In the genomic region with DNA sequence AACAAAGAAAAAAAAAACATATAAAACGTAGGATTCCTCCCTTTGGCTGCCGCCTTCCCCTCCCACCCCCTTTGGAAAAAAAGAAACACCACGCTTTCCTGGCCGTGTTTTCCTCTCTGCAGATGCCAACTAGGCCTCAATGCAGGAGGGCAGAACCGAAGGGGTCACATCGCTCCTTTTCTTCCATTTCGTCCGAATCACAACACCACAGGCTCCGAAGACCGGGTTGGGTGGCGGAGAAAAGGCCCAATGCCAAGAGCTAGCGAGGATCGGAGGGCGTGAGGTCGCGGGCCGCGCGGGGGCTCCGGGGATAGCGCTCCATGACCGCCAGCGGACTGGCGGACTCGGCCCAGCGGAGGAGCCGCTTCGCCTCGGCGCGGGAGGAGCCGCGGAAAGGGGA, we compare ENCODE assay signal across 8 mouse cellular contexts. TPM values are rescaled to one million over a fixed set of nuclear protein-coding genes. Genes with fewer than 3 reads are reported as not detected.
DNase-seq lines count a peak whose midpoint lies in the region; ATAC-seq and TF ChIP-seq lines count a peak whose summit lies in the region.

No protein-coding gene starts in this region.

- no peaks in the 10 kb centered on the region for H3K9me3 ChIP-seq in embryonic facial prominence, embryonic 13.5 days
- no peaks in the 10 kb centered on the region for H3K9me3 ChIP-seq in hindbrain, postnatal 0 days (ENCODE audit: low read length)
- no peaks in the 10 kb centered on the region for H3K9me3 ChIP-seq in midbrain, embryonic 14.5 days (ENCODE audit: control insufficient read depth, low read length)

- H3K9ac ChIP-seq in embryonic facial prominence, embryonic 13.5 days: peak overlapping the region; percentile 94
- H3K9ac ChIP-seq in hindbrain, postnatal 0 days (replicated peaks; ENCODE audit: low read length): peak overlapping the region; percentile 92
- peak overlapping the region; percentile 90 for H3K9ac ChIP-seq in midbrain, embryonic 14.5 days (replicated peaks; ENCODE audit: low read length)

- no peaks in the 10 kb centered on the region for H3K36me3 ChIP-seq in C2C12 (ENCODE audit: control insufficient read depth, insufficient read depth)
- no peaks in the 10 kb centered on the region for H3K36me3 ChIP-seq in embryonic facial prominence, embryonic 13.5 days
- no peaks in the 10 kb centered on the region for H3K36me3 ChIP-seq in hindbrain, postnatal 0 days (ENCODE audit: insufficient read depth, low read length)
- no peaks in the 10 kb centered on the region for H3K36me3 ChIP-seq in midbrain, embryonic 14.5 days (ENCODE audit: control insufficient read depth, insufficient read depth, low read length)

- peak overlapping the region; percentile 82 for H3K4me3 ChIP-seq in C2C12 (ENCODE audit: insufficient read depth, poor library complexity, severe bottlenecking)
- H3K4me3 ChIP-seq in embryonic facial prominence, embryonic 13.5 days: peak overlapping the region; percentile 91
- H3K4me3 ChIP-seq in hindbrain, postnatal 0 days (ENCODE audit: low read length): peak overlapping the region; percentile 93
- H3K4me3 ChIP-seq in midbrain, embryonic 14.5 days (replicated peaks; ENCODE audit: low read depth, low read length): peak overlapping the region; percentile 88

- under 1% methylated on average over 27 of the region's 33 CpGs for WGBS in embryonic facial prominence, embryonic 13.5 days
- under 1% methylated on average over 31 of the region's 33 CpGs for WGBS in hindbrain, postnatal 0 days
- WGBS in midbrain, embryonic 14.5 days: 0% methylated on average over 30 of the region's 33 CpGs

- peak overlapping the region; percentile 89 for H3ac ChIP-seq in C2C12 (ENCODE audit: control insufficient read depth, insufficient read length, low read depth)

- H3K27ac ChIP-seq in embryonic facial prominence, embryonic 13.5 days: peak overlapping the region; percentile 98
- peak overlapping the region; percentile 94 for H3K27ac ChIP-seq in hindbrain, postnatal 0 days
- peak overlapping the region; percentile 93 for H3K27ac ChIP-seq in midbrain, embryonic 14.5 days (replicated peaks; ENCODE audit: low read depth, low read length)

- no peak for TF ChIP-seq CTCF in C2C12 (IDR thresholded peaks at IDR 0.05; ENCODE audit: control insufficient read depth, insufficient read depth, insufficient read length)
- no peak for TF ChIP-seq CTCF in hindbrain, postnatal 0 days (IDR thresholded peaks at IDR 0.05; ENCODE audit: low read depth)

- H3K79me3 ChIP-seq in C2C12 (ENCODE audit: low read depth): peaks cover 57% of the 10 kb centered on the region

- ATAC-seq in embryonic facial prominence, embryonic 13.5 days (ENCODE audit: insufficient number of reproducible peaks, insufficient read depth, low FRiP score, low TSS enrichment, low read depth): no peak
- ATAC-seq in hindbrain, postnatal 0 days: no peak
- ATAC-seq in midbrain, embryonic 14.5 days (ENCODE audit: low FRiP score, low TSS enrichment): no peak

- no peaks in the 10 kb centered on the region for H3K27me3 ChIP-seq in C2C12 (ENCODE audit: control insufficient read depth, insufficient read depth, insufficient read length)
- no peaks in the 10 kb centered on the region for H3K27me3 ChIP-seq in embryonic facial prominence, embryonic 13.5 days
- H3K27me3 ChIP-seq in hindbrain, postnatal 0 days (ENCODE audit: insufficient read depth, low read length): no peaks in the 10 kb centered on the region
- H3K27me3 ChIP-seq in midbrain, embryonic 14.5 days (ENCODE audit: control insufficient read depth, insufficient read depth, low read length): no peaks in the 10 kb centered on the region

- intact Hi-C loops in heart, postnatal 14 days (cut with DNase I): loop anchor here (2.0 kb wide), 1 partner anchor 16 kb away; a partner anchor contains a TSS

- DNase-seq in heart, adult 11 months: peak; percentile 97
- DNase-seq in heart, postnatal 14 days: no peak
- peak; percentile 58 for DNase-seq in hindbrain, postnatal 0 days (ENCODE audit: low spot score)
- DNase-seq in midbrain, embryonic 14.5 days: no peak
- DNase-seq in MN1 (ENCODE audit: low spot score): no peak
- DNase-seq in kidney, adult 8-10 months: no peak

- peak overlapping the region; percentile 91 for H3K4me2 ChIP-seq in embryonic facial prominence, embryonic 13.5 days
- peak overlapping the region; percentile 79 for H3K4me2 ChIP-seq in hindbrain, postnatal 0 days (ENCODE audit: low read depth, low read length)
- peak overlapping the region; percentile 86 for H3K4me2 ChIP-seq in midbrain, embryonic 14.5 days (ENCODE audit: low read length)

- peaks cover 69% of the 10 kb centered on the region for H3K79me2 ChIP-seq in C2C12 (ENCODE audit: control insufficient read depth, insufficient read depth)

- peaks cover 63% of the 10 kb centered on the region for H3K4me1 ChIP-seq in embryonic facial prominence, embryonic 13.5 days
- peaks cover 38% of the 10 kb centered on the region for H3K4me1 ChIP-seq in hindbrain, postnatal 0 days (ENCODE audit: insufficient read depth, low read length)
- peaks cover 55% of the 10 kb centered on the region for H3K4me1 ChIP-seq in midbrain, embryonic 14.5 days (ENCODE audit: control insufficient read depth, insufficient read depth, low read length)

TF ChIP-seq in C2C12, 6 proteins besides CTCF, POLR2A, EP300 and RAD21:
- no peak for TF ChIP-seq MYOG (IDR thresholded peaks at IDR 0.05; ENCODE audit: control insufficient read depth, extremely low read depth, insufficient read length)
- peak; percentile 17 for TF ChIP-seq MAX (IDR thresholded peaks at IDR 0.05)

RNA-seq across cellular contexts. Expression of a gene that starts 0.5 kb away (rescaled TPM):
- 10 to 100 TPM; 28.1 to 30.9 TPM for total RNA-seq in heart, postnatal 14 days (2021)
- 37.0 TPM for polyA plus RNA-seq in C2C12 (2012; fragmentation: generic; extraction: Trizol)
- polyA plus RNA-seq in embryonic facial prominence, embryonic 13.5 days (2015; fragmentation: Nextera tagmentation; extraction: Ambion mirVana): 26.1 and 28.3 TPM in 2 replicates
- total RNA-seq in hindbrain, postnatal 0 days (2014; rRNA removed): 53.3 and 57.9 TPM in 2 replicates
- polyA plus RNA-seq in hindbrain, postnatal 0 days (2015; fragmentation: Nextera tagmentation; extraction: Ambion mirVana): 18.1 and 20.0 TPM in 2 replicates
- polyA plus RNA-seq in midbrain, embryonic 14.5 days (2014; fragmentation: Nextera tagmentation; extraction: Ambion mirVana): 16.2 and 23.9 TPM in 2 replicates

RNA-seq across cellular contexts. Expression of a gene that starts 3.5 kb away (rescaled TPM):
- total RNA-seq in heart, postnatal 14 days (2021): 10 to 100 TPM; 30.3 to 33.2 TPM
- 62.5 TPM for polyA plus RNA-seq in C2C12 (2012; fragmentation: generic; extraction: Trizol)
- 39.8 and 42.2 TPM in 2 replicates for polyA plus RNA-seq in embryonic facial prominence, embryonic 13.5 days (2015; fragmentation: Nextera tagmentation; extraction: Ambion mirVana)
- total RNA-seq in hindbrain, postnatal 0 days (2014; rRNA removed): 88.2 and 91.7 TPM in 2 replicates
- polyA plus RNA-seq in hindbrain, postnatal 0 days (2015; fragmentation: Nextera tagmentation; extraction: Ambion mirVana): 36.7 and 38.3 TPM in 2 replicates
- 42.5 and 49.5 TPM in 2 replicates for polyA plus RNA-seq in midbrain, embryonic 14.5 days (2014; fragmentation: Nextera tagmentation; extraction: Ambion mirVana)

RNA-seq across cellular contexts. Expression of a gene that starts 16.5 kb away (rescaled TPM):
- total RNA-seq in heart, postnatal 14 days (2021): 100 to 1,000 TPM; 109 to 139 TPM
- polyA plus RNA-seq in C2C12 (2012; fragmentation: generic; extraction: Trizol): 171 TPM
- 238 TPM in 2 replicates for polyA plus RNA-seq in embryonic facial prominence, embryonic 13.5 days (2015; fragmentation: Nextera tagmentation; extraction: Ambion mirVana)
- 139 and 149 TPM in 2 replicates for total RNA-seq in hindbrain, postnatal 0 days (2014; rRNA removed)
- polyA plus RNA-seq in hindbrain, postnatal 0 days (2015; fragmentation: Nextera tagmentation; extraction: Ambion mirVana): 239 and 241 TPM in 2 replicates
- polyA plus RNA-seq in midbrain, embryonic 14.5 days (2014; fragmentation: Nextera tagmentation; extraction: Ambion mirVana): 237 and 259 TPM in 2 replicates

RNA-seq across cellular contexts. Expression of a gene that starts 28.2 kb away (rescaled TPM):
- 10 to 100 TPM; 24.7 to 24.9 TPM for total RNA-seq in heart, postnatal 14 days (2021)
- polyA plus RNA-seq in C2C12 (2012; fragmentation: generic; extraction: Trizol): 54.5 TPM
- polyA plus RNA-seq in embryonic facial prominence, embryonic 13.5 days (2015; fragmentation: Nextera tagmentation; extraction: Ambion mirVana): 60.7 and 66.0 TPM in 2 replicates
- 48.2 and 54.2 TPM in 2 replicates for total RNA-seq in hindbrain, postnatal 0 days (2014; rRNA removed)
- polyA plus RNA-seq in hindbrain, postnatal 0 days (2015; fragmentation: Nextera tagmentation; extraction: Ambion mirVana): 91.5 and 92.0 TPM in 2 replicates
- polyA plus RNA-seq in midbrain, embryonic 14.5 days (2014; fragmentation: Nextera tagmentation; extraction: Ambion mirVana): 84.2 and 89.7 TPM in 2 replicates

RNA-seq across cellular contexts. Expression of a gene that starts 28.4 kb away (rescaled TPM):
- total RNA-seq in heart, postnatal 14 days (2021): 1 to 10 TPM; 1.4 to 2.1 TPM
- polyA plus RNA-seq in C2C12 (2012; fragmentation: generic; extraction: Trizol): 0.27 TPM
- polyA plus RNA-seq in embryonic facial prominence, embryonic 13.5 days (2015; fragmentation: Nextera tagmentation; extraction: Ambion mirVana): 2.2 and 2.5 TPM in 2 replicates
- 6.4 and 8.4 TPM in 2 replicates for total RNA-seq in hindbrain, postnatal 0 days (2014; rRNA removed)
- polyA plus RNA-seq in hindbrain, postnatal 0 days (2015; fragmentation: Nextera tagmentation; extraction: Ambion mirVana): 2.1 and 3.1 TPM in 2 replicates
- 6.9 TPM in 2 replicates for polyA plus RNA-seq in midbrain, embryonic 14.5 days (2014; fragmentation: Nextera tagmentation; extraction: Ambion mirVana)

Comparison
In these comparisons a context has a peak if more than half of its experiments do, and no peak if none do; other contexts are left out.
1. DNase-seq: peak in heart, adult 11 months (single experiment) and hindbrain, postnatal 0 days (single experiment); none in heart, postnatal 14 days (0 of 2), midbrain, embryonic 14.5 days (single experiment), MN1 (single experiment) and kidney, adult 8-10 months (0 of 2).
2. Peak in every context shown above with its lines, with median percentiles within 50 percentile points of each other: H3K4me3 ChIP-seq, H3K27ac ChIP-seq, H3K4me2 ChIP-seq and H3K9ac ChIP-seq.